Mouse (Mus musculus) right cerebral cortex, postnatal 10 days (tissue): Measurements from ENCODE around the gene Zfp985.
"Not testable (repeated sequence)": the region's sequence is repeated elsewhere in the genome, so short reads cannot be mapped to it uniquely, and the experiment has no call there.

Experiments
- DNase-seq, 2 experiments: peaks; one replicate each; pipeline ENCODE4 v3.0.0; 2021; ENCODE audit warnings: low spot score in 2 of 2

Zfp985 gene

GRCm38 (mm10) chr4:147603806-147604205, 50.7 kb downstream of the Zfp985 start:
- no peak for DNase-seq

GRCm38 (mm10) chr4:147605521-147605920, 52.4 kb downstream of the Zfp985 start:
- DNase-seq, result no peak

GRCm38 (mm10) chr4:147606511-147606910, 53.4 kb downstream of the Zfp985 start:
- DNase-seq, result not testable (repeated sequence)

GRCm38 (mm10) chr4:147633818-147634262, 80.8 kb downstream of the Zfp985 start:
- DNase-seq, result not testable (repeated sequence)
